Mouse (Mus musculus) embryonic facial prominence, embryonic 14.5 days (tissue): ENCODE measurements around the gene Adra2b. TPM values are rescaled to one million over a fixed set of nuclear protein-coding genes. Genes with fewer than 3 reads are reported as not detected.

Experiments used
- ATAC-seq: fragments of 200-750 bp; cut with Nextera tagmentation; 2 replicates; pipeline ENCODE4 v1.8.0; 2017; ENCODE audit warnings: low read depth, moderate number of reproducible peaks, moderate TSS enrichment
- DNase-seq: peaks from one replicate; pipeline ENCODE4 v3.0.0-alpha.2; 2015; ENCODE audit warnings: low spot score
- H3K27ac ChIP-seq: fragments of 300-500 bp; sonication (generic); replicated peaks from 2 replicates; pipeline ENCODE4 v1.5.1; 2014; ENCODE audit warnings: low read depth, mild to moderate bottlenecking, low read length, moderate library complexity
- H3K27me3 ChIP-seq: fragments of 300-500 bp; sonication (generic); replicated peaks from 2 replicates; pipeline ENCODE4 v1.6.1; 2014; ENCODE audit warnings: low read length; ENCODE audit not compliant: control insufficient read depth, insufficient read depth
- H3K36me3 ChIP-seq: fragments of 300-500 bp; sonication (generic); 2 replicates; pipeline ENCODE4 v1.6.1; 2014; ENCODE audit warnings: low read length, mixed read lengths; ENCODE audit not compliant: control insufficient read depth, insufficient read depth
- H3K4me1 ChIP-seq: fragments of 300-500 bp; sonication (generic); 2 replicates; pipeline ENCODE4 v1.6.1; 2014; ENCODE audit warnings: antibody characterized with exemption, low read length; ENCODE audit not compliant: control insufficient read depth, insufficient read depth
- H3K4me2 ChIP-seq: fragments of 300-500 bp; sonication (generic); 2 replicates; pipeline ENCODE4 v1.6.1; 2014; ENCODE audit warnings: low read depth, mild to moderate bottlenecking, low read length, moderate library complexity, mixed read lengths
- H3K4me3 ChIP-seq: fragments of 300-500 bp; sonication (generic); 2 replicates; pipeline ENCODE4 v1.5.1; 2014; ENCODE audit warnings: low read depth, mild to moderate bottlenecking, low read length
- H3K9ac ChIP-seq: fragments of 300-500 bp; sonication (generic); 2 replicates; pipeline ENCODE4 v1.6.1; 2014; ENCODE audit warnings: low read depth, mild to moderate bottlenecking, low read length, moderate library complexity, mixed read lengths
- H3K9me3 ChIP-seq: fragments of 300-500 bp; sonication (generic); 2 replicates; pipeline ENCODE4 v1.6.1; 2016; ENCODE audit warnings: low read length; ENCODE audit not compliant: control insufficient read depth
- WGBS: fragments of 180-500 bp; shearing (Covaris S2); extraction: QIAGEN DNeasy Blood & Tissue Kit; methylation state at CpG from one replicate; pipeline ENCODE4 v1.1.7; 2014; 5-methylcytosine and 5-hydroxymethylcytosine counted together
- polyA plus RNA-seq: library from polyadenylated mRNA; unstranded; fragments of >200 nt; fragmentation: Nextera tagmentation; extraction: Ambion mirVana; gene quantifications from 2 replicates; pipeline ENCODE4 v1.2.1, GENCODE M21; 2014

Gene Adra2b
- polyA plus RNA-seq, 1 experiment from 2014 or later: 0.51 TPM

DNA sequence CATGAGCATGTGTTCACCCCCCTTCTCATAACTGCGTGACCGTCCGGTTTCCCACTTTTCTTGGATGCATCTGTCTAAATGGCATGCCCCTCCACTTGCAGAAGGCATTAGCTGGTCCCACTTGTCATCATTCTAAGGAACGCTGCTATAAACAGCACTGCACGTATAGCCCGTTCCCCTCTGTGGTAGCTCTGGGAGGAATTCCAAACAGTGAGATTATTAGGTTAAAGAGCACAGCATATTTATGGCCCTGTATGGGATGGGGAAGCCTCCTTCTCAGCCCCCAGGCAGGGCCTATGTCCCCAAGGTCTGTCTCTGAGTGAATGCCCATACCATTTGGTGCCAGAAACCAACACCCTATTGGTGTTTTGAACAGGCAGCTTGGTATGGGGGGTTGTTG lies 48.1 kb downstream of the Adra2b start:
- no peak for DNase-seq
- ATAC-seq: no peak
- Histone ChIP-seq H3K4me2 (no peak overlapping the region), H3K9ac (no peak overlapping the region), H3K36me3 (no peaks in the 10 kb centered on the region), H3K9me3 (no peaks in the 10 kb centered on the region), H3K27me3 (no peaks in the 10 kb centered on the region), H3K27ac (no peak overlapping the region), H3K4me3 (no peak overlapping the region), H3K4me1 (no peaks in the 10 kb centered on the region)
- 78% methylated on average over 6 of the region's 6 CpGs for WGBS

DNA sequence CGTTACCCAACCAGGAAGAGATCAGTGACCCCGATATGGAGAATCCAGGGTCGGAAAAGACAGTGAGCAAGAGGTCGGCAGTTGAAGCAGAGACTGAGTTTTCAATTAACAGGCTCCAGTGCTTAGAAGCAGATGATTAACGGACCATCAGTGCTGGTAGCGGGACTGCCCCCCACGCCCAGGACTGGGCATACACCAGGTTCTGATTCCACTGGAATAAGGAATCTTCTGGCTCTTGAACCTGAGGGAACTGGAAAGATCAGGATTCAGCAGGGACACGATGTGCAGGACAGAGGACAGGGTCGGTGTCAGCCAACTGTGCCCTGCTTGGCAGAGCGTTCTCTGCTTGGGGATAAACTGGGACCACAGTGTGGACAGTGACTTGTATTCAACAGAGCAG lies 52.8 kb downstream of the Adra2b start:
- Histone ChIP-seq H3K9ac (no peak overlapping the region), H3K27me3 (no peaks in the 10 kb centered on the region), H3K4me2 (no peak overlapping the region), H3K36me3 (no peaks in the 10 kb centered on the region), H3K9me3 (no peaks in the 10 kb centered on the region), H3K27ac (no peak overlapping the region), H3K4me1 (no peaks in the 10 kb centered on the region), H3K4me3 (no peak overlapping the region)
- ATAC-seq (no peak), DNase-seq (no peak)
- 69% methylated on average over 10 of the region's 10 CpGs for WGBS

DNA sequence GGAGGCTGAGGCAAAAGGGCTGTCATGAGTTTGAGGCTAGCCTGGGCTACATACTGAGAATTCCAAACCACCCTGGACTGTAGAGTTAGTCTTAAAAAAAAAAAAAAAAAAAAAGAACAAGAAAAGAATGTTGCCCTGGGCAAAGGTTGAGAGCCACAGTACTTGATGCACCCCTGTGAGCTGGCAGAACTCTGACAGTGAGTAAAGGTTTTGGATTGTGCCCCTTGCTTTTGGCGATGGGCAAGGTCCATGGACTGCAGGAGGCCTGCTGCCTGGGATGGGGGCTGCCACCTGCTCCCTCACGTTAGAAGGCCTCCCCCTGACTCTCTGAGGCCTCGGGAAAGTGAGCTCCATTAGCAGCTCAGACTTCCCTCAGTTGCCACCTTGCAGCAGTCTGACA lies 53.7 kb downstream of the Adra2b start:
- Histone ChIP-seq H3K9me3 (no peaks in the 10 kb centered on the region), H3K4me3 (no peak overlapping the region)
- WGBS: 51% methylated on average over 3 of the region's 3 CpGs

More for the DNA sequence above, 53.7 kb downstream of the Adra2b start:
- Histone ChIP-seq H3K4me2 (no peak overlapping the region), H3K27ac (no peak overlapping the region), H3K9ac (no peak overlapping the region), H3K4me1 (no peaks in the 10 kb centered on the region), H3K36me3 (no peaks in the 10 kb centered on the region), H3K27me3 (no peaks in the 10 kb centered on the region)
- no peak for ATAC-seq
- no peak for DNase-seq

Other genes starting within 250 kb of the Adra2b start
- 60.4 and 68.2 TPM in 2 replicates for gene Ncaph, start 229.3 kb upstream of the Adra2b start, polyA plus RNA-seq
- 16.7 and 19.0 TPM in 2 replicates for gene Itpripl1, start 219.8 kb upstream of the Adra2b start, polyA plus RNA-seq
- 1.8 and 2.5 TPM in 2 replicates for gene 1810024B03Rik, start 154.9 kb upstream of the Adra2b start, polyA plus RNA-seq
- gene Snrnp200, start 154.8 kb upstream of the Adra2b start, polyA plus RNA-seq: 54.6 and 68.6 TPM in 2 replicates
- gene Ciao1, start 115.4 kb upstream of the Adra2b start, polyA plus RNA-seq: 58.5 and 60.5 TPM in 2 replicates
- gene Tmem127, start 115.3 kb upstream of the Adra2b start, polyA plus RNA-seq: 25.6 and 25.9 TPM in 2 replicates
- 81.0 and 85.5 TPM in 2 replicates for gene Stard7, start 93.0 kb upstream of the Adra2b start, polyA plus RNA-seq
- gene Dusp2, start 27.0 kb upstream of the Adra2b start, polyA plus RNA-seq: 7.1 and 7.4 TPM in 2 replicates
- gene Astl, start 24.6 kb upstream of the Adra2b start, polyA plus RNA-seq: 0.09 and 0.14 TPM in 2 replicates
- gene Gpat2, start 62.0 kb downstream of the Adra2b start, polyA plus RNA-seq: 0.26 and 0.39 TPM in 2 replicates
- 16.6 and 19.3 TPM in 2 replicates for gene Fahd2a, start 81.4 kb downstream of the Adra2b start, polyA plus RNA-seq
- gene Kcnip3, start 158.9 kb downstream of the Adra2b start, polyA plus RNA-seq: 5.6 and 6.1 TPM in 2 replicates
- 3.3 and 4.1 TPM in 2 replicates for gene Prom2, start 178.3 kb downstream of the Adra2b start, polyA plus RNA-seq
- gene Zfp661, start 223.9 kb downstream of the Adra2b start, polyA plus RNA-seq: 4.0 and 5.1 TPM in 2 replicates
- 109 and 113 TPM in 2 replicates for gene Mrps5, start 224.0 kb downstream of the Adra2b start, polyA plus RNA-seq